Mouse (Mus musculus) liver, embryonic 12.5 days (tissue): Measurements from ENCODE around the gene Exoc4. TPM values are rescaled to one million over a fixed set of nuclear protein-coding genes. Genes with fewer than 3 reads are reported as not detected.

Experiments
- ATAC-seq: fragments of 200-750 bp; cut with Nextera tagmentation; 2 replicates; pipeline ENCODE4 v1.8.0; 2017; ENCODE audit warnings: moderate number of reproducible peaks, mild to moderate bottlenecking, moderate library complexity
- H3K27ac ChIP-seq: fragments of 300-500 bp; sonication (generic); 2 replicates; pipeline ENCODE4 v1.5.1; 2016; ENCODE audit warnings: mild to moderate bottlenecking
- H3K27me3 ChIP-seq: fragments of 300-500 bp; sonication (generic); replicated peaks from 2 replicates; pipeline ENCODE4 v1.6.1; 2016; ENCODE audit warnings: mild to moderate bottlenecking, moderate library complexity
- H3K36me3 ChIP-seq: fragments of 300-500 bp; sonication (generic); 2 replicates; pipeline ENCODE4 v1.6.1; 2016; ENCODE audit warnings: mild to moderate bottlenecking, moderate library complexity
- H3K4me1 ChIP-seq: fragments of 300-500 bp; sonication (generic); 2 replicates; pipeline ENCODE4 v1.6.1; 2016
- H3K4me2 ChIP-seq: fragments of 300-500 bp; sonication (generic); 2 replicates; pipeline ENCODE4 v1.6.1; 2016; ENCODE audit warnings: mild to moderate bottlenecking, moderate library complexity
- H3K4me3 ChIP-seq: fragments of 300-500 bp; sonication (generic); 2 replicates; pipeline ENCODE4 v1.5.1; 2016; ENCODE audit warnings: mild to moderate bottlenecking, moderate library complexity
- H3K9ac ChIP-seq: fragments of 300-500 bp; sonication (generic); 2 replicates; pipeline ENCODE4 v1.6.1; 2016; ENCODE audit warnings: mild to moderate bottlenecking, moderate library complexity
- H3K9me3 ChIP-seq: fragments of 300-500 bp; sonication (generic); replicated peaks from 2 replicates; pipeline ENCODE4 v1.6.1; 2016; ENCODE audit warnings: mild to moderate bottlenecking, moderate library complexity
- WGBS: fragments of 180-500 bp; shearing (Covaris S2); methylation state at CpG from one replicate; pipeline ENCODE4 v1.1.7; 2016; ENCODE audit not compliant: insufficient replicate concordance; 5-methylcytosine and 5-hydroxymethylcytosine counted together
- polyA plus RNA-seq: library from polyadenylated mRNA; unstranded; fragments of >200 nt; fragmentation: Nextera tagmentation; extraction: Ambion mirVana; gene quantifications from 2 replicates; pipeline ENCODE4 v1.2.1, GENCODE M21; 2016

The Exoc4 gene
- polyA plus RNA-seq, 1 experiment from 2014 or later: 17.0 TPM

DNA sequence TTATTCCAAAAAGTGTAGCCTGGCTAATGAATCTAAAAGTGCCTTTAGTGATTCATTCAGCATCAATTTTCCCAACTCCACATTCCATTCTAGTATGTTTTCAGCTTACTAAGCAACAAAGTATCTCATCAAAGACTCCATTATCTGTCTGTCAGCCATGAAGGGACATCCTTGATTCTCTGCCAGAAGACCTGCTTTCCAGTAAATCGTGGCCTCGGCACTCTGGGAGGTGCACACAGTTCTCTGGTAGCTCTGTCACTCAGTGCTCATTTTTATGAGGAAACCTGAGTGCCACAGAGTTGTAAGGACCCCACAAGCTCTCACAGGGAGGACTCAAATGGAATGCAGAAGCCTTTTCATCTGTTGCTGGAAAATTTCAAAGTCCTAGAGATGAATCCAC, 436.4 kb downstream of the Exoc4 start:
- no peak overlapping the region for H3K27ac ChIP-seq
- 65% methylated on average over 2 of the region's 2 CpGs for WGBS
- no peaks in the 10 kb centered on the region for H3K4me1 ChIP-seq
- no peaks in the 10 kb centered on the region for H3K9me3 ChIP-seq
- no peaks in the 10 kb centered on the region for H3K36me3 ChIP-seq
- ATAC-seq: no peak
- no peak overlapping the region for H3K9ac ChIP-seq
- no peaks in the 10 kb centered on the region for H3K27me3 ChIP-seq
- H3K4me2 ChIP-seq: no peak overlapping the region
- no peak overlapping the region for H3K4me3 ChIP-seq

DNA sequence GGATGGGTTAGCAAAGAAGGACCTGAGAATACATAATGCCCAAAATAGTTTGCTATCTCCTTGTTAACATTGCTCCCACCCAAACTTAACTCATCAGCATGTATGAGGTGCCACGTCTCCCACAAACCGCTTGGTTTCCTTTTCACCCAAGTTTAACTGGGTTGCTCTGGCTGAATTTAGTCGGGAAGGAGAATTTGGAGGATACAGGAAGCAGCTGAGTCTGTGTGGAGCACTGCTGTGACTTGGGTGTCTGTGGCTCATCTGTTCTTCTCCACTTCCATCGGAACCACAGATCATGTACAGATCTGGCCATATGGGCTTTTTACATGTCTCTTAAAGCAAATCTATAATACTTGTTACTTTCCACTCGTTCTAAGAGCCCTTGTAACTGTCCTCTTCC, 441.7 kb downstream of the Exoc4 start:
- no peaks in the 10 kb centered on the region for H3K9me3 ChIP-seq
- 73% methylated on average over 5 of the region's 5 CpGs for WGBS
- no peaks in the 10 kb centered on the region for H3K4me1 ChIP-seq
- H3K4me2 ChIP-seq: no peak overlapping the region
- no peak overlapping the region for H3K27ac ChIP-seq
- H3K36me3 ChIP-seq: no peaks in the 10 kb centered on the region
- ATAC-seq: no peak
- no peaks in the 10 kb centered on the region for H3K27me3 ChIP-seq
- no peak overlapping the region for H3K4me3 ChIP-seq
- H3K9ac ChIP-seq: no peak overlapping the region

DNA sequence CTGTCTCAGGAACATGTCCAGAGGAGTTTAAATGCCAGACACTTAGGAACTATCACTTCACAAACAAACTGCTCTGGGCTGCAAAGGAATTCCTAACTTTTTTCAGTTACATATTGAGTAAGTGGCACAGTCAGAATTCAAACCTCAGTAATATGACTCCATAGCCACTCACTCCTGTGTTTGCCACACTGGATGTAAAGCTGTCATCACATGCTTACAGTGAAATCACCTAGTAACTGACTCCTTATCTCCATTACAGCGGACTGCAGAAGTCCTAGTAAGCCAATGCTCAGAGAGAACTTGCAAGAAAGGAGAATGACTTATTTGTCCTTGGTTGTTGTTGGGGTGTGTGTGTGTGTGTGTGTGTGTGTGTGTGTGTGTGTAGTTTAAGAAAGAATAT, 448.1 kb downstream of the Exoc4 start:
- no peak for ATAC-seq

GRCm38 (mm10) chr6:33708907-33709306, 460.0 kb downstream of the Exoc4 start:
- no peaks in the 10 kb centered on the region for H3K4me1 ChIP-seq
- no peak for ATAC-seq
- no peak overlapping the region for H3K27ac ChIP-seq
- H3K9ac ChIP-seq: no peak overlapping the region
- no peaks in the 10 kb centered on the region for H3K36me3 ChIP-seq
- H3K4me2 ChIP-seq: no peak overlapping the region
- no peaks in the 10 kb centered on the region for H3K9me3 ChIP-seq
- no peaks in the 10 kb centered on the region for H3K27me3 ChIP-seq
- H3K4me3 ChIP-seq: no peak overlapping the region
- 72% methylated on average over 4 of the region's 4 CpGs for WGBS

More for the DNA sequence above, 448.1 kb downstream of the Exoc4 start:
- Histone ChIP-seq H3K27ac (no peak overlapping the region), H3K9me3 (no peaks in the 10 kb centered on the region), H3K9ac (no peak overlapping the region), H3K4me2 (no peak overlapping the region), H3K4me1 (no peaks in the 10 kb centered on the region), H3K27me3 (no peaks in the 10 kb centered on the region), H3K4me3 (no peak overlapping the region), H3K36me3 (no peaks in the 10 kb centered on the region)
- 71% methylated on average over 1 of the region's 1 CpGs for WGBS

GRCm38 (mm10) chr6:33709340-33709739, 460.5 kb downstream of the Exoc4 start:
- Histone ChIP-seq H3K4me2 (no peak overlapping the region), H3K4me1 (no peaks in the 10 kb centered on the region), H3K9ac (no peak overlapping the region), H3K36me3 (no peaks in the 10 kb centered on the region), H3K27me3 (no peaks in the 10 kb centered on the region), H3K4me3 (no peak overlapping the region), H3K9me3 (no peaks in the 10 kb centered on the region), H3K27ac (no peak overlapping the region)
- ATAC-seq: no peak
- WGBS: 78% methylated on average over 5 of the region's 5 CpGs

DNA sequence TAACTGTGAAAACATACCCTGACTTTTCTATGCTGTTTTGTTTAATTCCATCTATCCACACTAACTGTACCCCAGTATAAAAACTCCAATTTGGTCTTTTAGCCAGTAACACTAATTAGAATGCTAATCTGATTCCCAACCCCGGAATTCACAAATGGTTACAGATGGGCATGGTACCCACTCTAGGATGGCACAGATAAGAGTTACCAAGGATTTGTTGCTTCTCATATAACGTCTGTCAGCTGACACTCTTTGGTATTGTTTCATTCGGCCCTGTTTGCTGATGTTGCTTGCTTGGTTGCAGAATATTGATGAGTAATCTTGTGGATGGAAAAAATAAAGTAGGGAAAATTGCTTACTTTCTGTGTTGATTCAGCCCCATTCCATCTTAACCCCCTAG, 462.9 kb downstream of the Exoc4 start:
- Histone ChIP-seq H3K27me3 (no peaks in the 10 kb centered on the region), H3K36me3 (no peaks in the 10 kb centered on the region), H3K9me3 (no peaks in the 10 kb centered on the region), H3K9ac (no peak overlapping the region), H3K4me3 (no peak overlapping the region), H3K27ac (no peak overlapping the region), H3K4me1 (no peaks in the 10 kb centered on the region), H3K4me2 (no peak overlapping the region)
- ATAC-seq: no peak
- WGBS: 66% methylated on average over 3 of the region's 3 CpGs

- no peak for ATAC-seq
- Histone ChIP-seq H3K27me3 (no peaks in the 10 kb centered on the region), H3K4me1 (no peaks in the 10 kb centered on the region), H3K4me3 (no peak overlapping the region), H3K36me3 (no peaks in the 10 kb centered on the region), H3K27ac (no peak overlapping the region), H3K4me2 (no peak overlapping the region), H3K9me3 (no peaks in the 10 kb centered on the region), H3K9ac (no peak overlapping the region)
- WGBS: 77% methylated on average over 7 of the region's 7 CpGs
Observed at GRCm38 (mm10) chr6:33712540-33713118, 463.7 kb downstream of the Exoc4 start.

DNA sequence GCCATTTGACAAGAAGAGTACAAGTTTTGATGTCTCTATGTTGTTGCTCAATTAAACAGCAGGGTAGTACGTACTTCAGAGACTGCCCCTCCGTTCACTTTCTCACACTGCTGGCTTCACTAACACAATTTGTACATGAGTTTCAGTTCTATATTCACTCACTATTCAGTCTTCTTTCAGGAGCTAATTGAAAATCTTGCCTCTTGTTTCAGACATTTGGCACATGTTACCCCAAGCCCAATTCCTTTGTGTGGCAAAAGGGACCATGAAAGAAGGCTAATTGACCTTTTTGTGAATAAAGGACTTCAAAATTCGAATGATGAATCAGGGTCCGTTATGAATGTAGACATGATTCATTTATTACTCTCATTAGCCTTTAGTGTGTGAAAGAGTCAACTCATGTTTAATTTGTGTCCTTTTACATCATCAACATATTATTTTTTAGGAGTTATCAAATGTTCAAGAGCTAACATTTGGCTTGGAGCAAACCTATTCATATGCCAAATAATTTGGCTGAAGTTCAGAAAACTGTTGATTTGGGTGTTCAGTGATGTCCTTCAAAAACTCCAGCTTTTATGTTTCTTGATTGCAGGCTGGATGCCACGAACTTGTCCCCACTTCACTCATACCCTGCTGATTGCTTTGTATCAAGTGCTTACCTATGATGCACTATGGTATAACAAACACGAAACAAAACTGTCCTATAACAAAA, 467.5 kb downstream of the Exoc4 start:
- 78% methylated on average over 6 of the region's 6 CpGs for WGBS
- H3K27ac ChIP-seq: no peak overlapping the region

DNA sequence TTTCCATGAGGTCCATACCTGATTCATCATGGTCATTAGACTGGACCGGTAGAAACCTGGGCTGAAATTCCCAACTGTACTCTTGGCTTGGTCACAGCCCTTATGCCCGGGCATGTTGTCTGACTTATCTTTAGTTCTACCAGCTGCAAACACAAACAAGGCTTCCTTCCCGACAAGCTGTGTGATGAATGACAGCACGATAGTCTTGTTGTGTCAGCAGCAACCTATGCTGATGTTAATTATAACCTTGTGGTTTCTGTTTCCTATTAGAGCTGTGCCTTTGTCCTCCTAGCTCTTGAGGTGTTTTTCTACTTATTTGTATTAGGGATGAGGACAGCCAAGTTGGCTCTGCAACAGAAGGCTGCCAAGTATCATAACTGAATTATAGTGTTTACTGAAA, 472.3 kb downstream of the Exoc4 start:
- 22% methylated on average over 4 of the region's 4 CpGs for WGBS
- Histone ChIP-seq H3K9me3 (no peaks in the 10 kb centered on the region), H3K36me3 (no peaks in the 10 kb centered on the region), H3K4me1 (no peaks in the 10 kb centered on the region), H3K9ac (no peak overlapping the region), H3K4me3 (no peak overlapping the region), H3K27ac (no peak overlapping the region), H3K27me3 (no peaks in the 10 kb centered on the region), H3K4me2 (no peak overlapping the region)
- ATAC-seq: no peak

More for the DNA sequence above, 467.5 kb downstream of the Exoc4 start:
- no peak overlapping the region for H3K9ac ChIP-seq
- H3K36me3 ChIP-seq: no peaks in the 10 kb centered on the region
- no peaks in the 10 kb centered on the region for H3K4me1 ChIP-seq
- no peak overlapping the region for H3K4me3 ChIP-seq
- no peaks in the 10 kb centered on the region for H3K27me3 ChIP-seq
- no peaks in the 10 kb centered on the region for H3K9me3 ChIP-seq
- no peak overlapping the region for H3K4me2 ChIP-seq
- no peak for ATAC-seq

DNA sequence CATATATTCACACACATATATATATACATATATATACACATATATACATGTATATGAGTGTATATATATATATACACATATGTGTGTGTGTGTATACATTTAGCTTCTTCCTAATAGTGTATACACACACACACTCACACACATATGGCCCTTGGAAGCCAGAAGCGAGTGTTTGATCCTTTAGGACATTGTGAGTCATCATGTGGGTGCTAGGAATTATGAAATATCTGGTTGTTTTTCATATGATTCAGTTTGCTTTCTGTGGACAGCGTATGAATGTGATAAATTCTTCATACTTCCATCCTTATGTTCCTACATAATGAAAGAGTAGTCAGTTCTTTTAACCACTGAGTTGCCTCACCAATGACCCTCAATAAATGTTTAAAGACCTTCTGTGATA, 473.9 kb downstream of the Exoc4 start:
- no peak for ATAC-seq
- no peaks in the 10 kb centered on the region for H3K27me3 ChIP-seq
- no peak overlapping the region for H3K4me2 ChIP-seq
- H3K27ac ChIP-seq: no peak overlapping the region
- no peaks in the 10 kb centered on the region for H3K36me3 ChIP-seq
- WGBS: 76% methylated on average over 2 of the region's 2 CpGs
- no peak overlapping the region for H3K9ac ChIP-seq
- H3K9me3 ChIP-seq: no peaks in the 10 kb centered on the region
- H3K4me1 ChIP-seq: no peaks in the 10 kb centered on the region
- no peak overlapping the region for H3K4me3 ChIP-seq

DNA sequence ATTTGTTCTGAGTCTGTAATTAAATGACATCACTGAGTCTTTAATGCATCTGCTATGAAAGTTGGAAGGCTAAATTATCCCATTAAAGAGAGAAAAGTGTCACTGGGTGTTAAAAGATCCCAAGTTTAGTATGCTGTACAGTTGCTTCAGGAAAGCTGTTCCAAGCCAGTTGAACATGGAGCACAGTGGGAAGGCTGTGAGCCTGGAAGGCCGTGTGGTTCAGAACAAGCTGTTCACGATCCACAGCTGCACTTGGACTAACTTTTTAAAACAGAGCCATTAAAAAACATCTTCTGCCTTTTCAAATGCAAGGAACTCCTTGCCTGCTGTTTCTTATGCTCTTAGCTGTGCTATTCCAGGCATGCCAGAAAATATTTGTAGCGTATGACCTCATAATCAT, 475.7 kb downstream of the Exoc4 start:
- no peak overlapping the region for H3K4me3 ChIP-seq
- ATAC-seq: no peak

DNA sequence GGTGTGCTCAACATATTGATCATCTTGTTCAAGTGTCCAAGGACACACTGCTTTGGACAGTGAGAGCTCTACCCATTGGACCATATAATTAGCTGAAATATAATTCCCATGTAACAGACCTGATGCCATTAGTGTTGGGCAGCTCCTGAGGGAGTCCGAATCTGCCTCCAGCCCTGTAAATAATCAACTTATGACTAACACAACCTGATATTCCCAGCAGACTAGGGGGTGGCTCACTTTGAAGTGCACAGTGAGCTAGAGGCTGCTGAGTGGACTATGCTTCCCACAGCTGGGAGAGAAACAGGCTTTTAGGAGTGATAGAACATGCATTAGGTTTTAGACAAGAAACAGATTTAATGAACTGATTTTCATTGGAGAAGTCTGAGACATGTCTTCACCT, 478.4 kb downstream of the Exoc4 start:
- WGBS: 70% methylated on average over 1 of the region's 1 CpGs

More for the DNA sequence above, 475.7 kb downstream of the Exoc4 start:
- 83% methylated on average over 3 of the region's 3 CpGs for WGBS
- Histone ChIP-seq H3K27ac (no peak overlapping the region), H3K36me3 (no peaks in the 10 kb centered on the region), H3K4me2 (no peak overlapping the region), H3K9ac (no peak overlapping the region), H3K4me1 (no peaks in the 10 kb centered on the region), H3K9me3 (no peaks in the 10 kb centered on the region), H3K27me3 (no peaks in the 10 kb centered on the region)

DNA sequence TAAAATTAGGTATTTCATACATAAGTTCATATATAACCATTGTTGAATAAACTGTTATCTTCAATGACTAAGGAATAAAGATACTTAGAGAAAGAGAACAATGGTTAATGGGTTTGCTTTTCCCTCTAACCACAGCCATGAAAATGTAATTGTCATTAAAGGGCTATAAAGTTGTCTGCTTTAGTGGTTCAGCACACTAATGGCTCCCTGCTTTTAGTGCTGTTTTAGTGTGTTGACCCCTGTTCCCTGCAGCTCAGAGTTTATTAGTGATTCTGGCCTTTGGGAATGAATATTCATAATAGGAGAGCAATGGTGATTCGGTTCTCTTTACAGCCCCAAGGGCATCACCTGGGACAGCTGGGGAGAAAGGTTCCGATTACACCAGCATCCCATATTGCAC, 483.3 kb downstream of the Exoc4 start:
- H3K27me3 ChIP-seq: no peaks in the 10 kb centered on the region
- no peaks in the 10 kb centered on the region for H3K9me3 ChIP-seq
- H3K4me2 ChIP-seq: no peak overlapping the region
- WGBS: 70% methylated on average over 2 of the region's 2 CpGs
- H3K36me3 ChIP-seq: no peaks in the 10 kb centered on the region
- H3K27ac ChIP-seq: no peak overlapping the region
- no peak overlapping the region for H3K9ac ChIP-seq
- H3K4me3 ChIP-seq: no peak overlapping the region
- no peaks in the 10 kb centered on the region for H3K4me1 ChIP-seq
- ATAC-seq: no peak

More for the DNA sequence above, 478.4 kb downstream of the Exoc4 start:
- Histone ChIP-seq H3K9me3 (no peaks in the 10 kb centered on the region), H3K4me3 (no peak overlapping the region), H3K27me3 (no peaks in the 10 kb centered on the region), H3K9ac (no peak overlapping the region), H3K4me1 (no peaks in the 10 kb centered on the region), H3K36me3 (no peaks in the 10 kb centered on the region), H3K27ac (no peak overlapping the region), H3K4me2 (no peak overlapping the region)
- no peak for ATAC-seq
